Mouse (Mus musculus) right cerebral cortex, postnatal 36 days (tissue): ENCODE data around the gene Ctcfl.
A peak's percentile ranks its signal among the peaks of the same experiment; 100 is the strongest.
"Not testable (repeated sequence)": the region's sequence is repeated elsewhere in the genome, so short reads cannot be mapped to it uniquely, and the experiment has no call there.

Experiments
- DNase-seq, 2 experiments: peaks; one replicate each; pipeline ENCODE4 v3.0.0; 2022; ENCODE audit warnings: low spot score in 2 of 2, mixed read lengths in 1 of 2

Ctcfl gene

GRCm38 (mm10) chr2:173143611-173144010 lies 24.3 kb upstream of the Ctcfl start:
- DNase-seq: no peak

- peak in 1 of 2 experiments; percentile 14 for DNase-seq
Measured at GRCm38 (mm10) chr2:173138323-173139239, 19.3 kb upstream of the Ctcfl start.

DNA sequence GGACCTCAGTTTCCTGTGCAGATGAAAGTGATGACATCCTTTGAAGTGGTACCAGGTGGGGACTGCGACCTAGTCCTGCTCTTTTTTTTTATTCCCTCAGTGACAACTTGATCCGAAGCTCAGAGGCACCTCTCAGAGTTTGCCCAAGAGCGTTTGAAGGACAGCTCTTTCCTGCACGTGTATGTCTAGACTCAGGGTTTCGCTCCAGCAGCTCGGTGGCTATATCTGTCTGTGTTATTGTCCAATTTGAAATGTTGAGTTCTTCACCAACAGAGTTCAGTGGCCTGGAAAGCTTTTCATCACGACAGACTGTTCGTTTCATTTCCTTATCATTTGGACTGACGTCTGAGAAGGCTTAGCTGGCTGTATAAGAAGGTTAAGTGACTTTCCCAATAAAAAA lies 15.4 kb upstream of the Ctcfl start:
- DNase-seq: no peak

GRCm38 (mm10) chr2:173132794-173133300 lies 13.5 kb upstream of the Ctcfl start:
- no peak for DNase-seq

DNA sequence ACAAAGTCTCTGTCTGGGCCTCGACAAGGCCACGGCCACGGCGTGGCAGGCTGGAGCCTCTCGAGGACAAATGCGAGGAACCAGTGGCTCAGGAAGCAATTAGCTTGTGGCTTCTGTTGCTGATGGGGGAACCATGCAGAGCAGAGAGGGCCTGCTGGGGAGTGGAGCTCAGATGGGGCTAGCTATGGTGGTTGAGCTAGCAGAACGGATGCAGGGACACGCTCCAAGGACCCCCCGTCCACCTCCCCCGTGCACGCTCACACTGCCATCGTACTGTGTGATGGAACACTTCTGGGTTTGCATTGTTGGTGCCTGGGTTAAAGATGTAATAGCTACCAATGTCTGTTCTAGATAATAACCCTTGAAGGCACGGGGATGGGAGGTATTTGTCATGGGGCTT lies 12.9 kb upstream of the Ctcfl start:
- DNase-seq: no peak

DNA sequence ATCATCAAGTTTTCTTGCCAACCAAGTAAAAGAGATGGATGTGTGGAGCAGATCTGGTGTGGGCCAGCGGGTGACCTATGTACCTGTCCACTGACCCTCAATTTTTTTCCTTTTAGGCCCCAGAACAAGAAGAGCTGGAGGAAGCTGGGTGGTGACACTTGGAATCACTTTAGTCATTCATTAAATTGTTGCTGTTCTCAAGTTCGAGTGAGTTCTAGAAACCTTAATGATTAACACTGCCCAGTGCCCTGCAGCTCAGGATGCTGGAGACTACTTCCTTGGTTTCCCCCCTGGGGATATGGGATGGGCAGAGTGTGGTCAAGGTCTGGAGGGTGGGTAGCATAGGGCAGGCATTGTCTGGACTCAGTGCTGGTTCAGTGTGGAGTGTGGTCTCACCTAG lies 9.8 kb upstream of the Ctcfl start:
- DNase-seq: no peak

DNA sequence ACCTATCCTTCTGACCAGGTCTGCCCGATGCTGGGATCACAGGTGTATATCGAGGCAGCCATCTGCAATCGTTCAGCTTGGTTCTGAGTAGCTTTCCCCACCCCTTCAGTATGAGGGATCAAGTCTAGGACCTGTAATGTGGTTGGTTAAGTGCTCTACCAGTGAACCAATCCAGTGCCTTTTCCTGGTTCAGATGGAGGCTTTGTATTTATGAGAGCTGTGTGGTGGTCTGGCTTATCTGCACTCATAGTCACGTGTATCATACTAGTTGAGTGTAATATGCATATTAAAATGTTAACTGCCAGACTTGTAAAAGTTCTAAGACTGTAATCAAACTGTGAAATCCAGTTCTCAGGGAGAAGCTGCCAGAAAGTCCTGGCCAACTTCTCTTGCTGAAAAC lies 7.1 kb upstream of the Ctcfl start:
- DNase-seq: no peak

DNA sequence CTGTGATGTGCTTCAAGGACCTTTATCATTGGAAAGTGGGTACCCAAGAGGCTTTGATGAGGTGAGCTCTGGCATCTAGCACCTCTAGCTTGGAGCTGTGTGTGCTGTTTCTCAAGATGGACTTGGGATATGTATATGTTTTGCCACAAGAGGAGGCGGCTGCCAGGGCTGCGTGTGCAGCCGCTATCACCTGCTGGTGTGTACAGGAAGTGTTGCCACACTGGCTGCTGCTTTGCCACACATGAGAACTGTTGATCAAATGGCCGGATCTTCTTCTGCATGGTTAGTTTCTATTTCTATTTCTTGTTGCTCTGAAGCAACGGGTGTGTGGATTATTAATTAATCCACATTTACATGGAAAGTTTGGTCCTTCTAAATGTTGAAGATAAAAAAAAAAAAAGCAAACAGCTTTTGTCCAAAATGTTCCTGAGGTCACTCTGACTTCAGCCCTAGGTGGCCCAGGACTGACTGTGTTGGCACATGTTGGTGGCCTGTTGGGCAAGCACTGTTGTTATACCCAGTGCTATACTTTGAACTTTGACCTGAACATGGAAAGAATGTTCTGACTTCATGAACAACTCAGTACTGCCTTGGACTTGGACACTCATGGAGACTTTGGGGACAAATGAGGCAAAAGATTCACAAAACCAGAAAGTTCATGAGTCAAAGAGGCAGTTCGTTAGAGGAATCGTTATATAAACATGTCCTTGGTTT lies 4.9 kb upstream of the Ctcfl start:
- no peak for DNase-seq

GRCm38 (mm10) chr2:173120117-173120516 lies 792 bp upstream of the Ctcfl start:
- DNase-seq: not testable (repeated sequence)

DNA sequence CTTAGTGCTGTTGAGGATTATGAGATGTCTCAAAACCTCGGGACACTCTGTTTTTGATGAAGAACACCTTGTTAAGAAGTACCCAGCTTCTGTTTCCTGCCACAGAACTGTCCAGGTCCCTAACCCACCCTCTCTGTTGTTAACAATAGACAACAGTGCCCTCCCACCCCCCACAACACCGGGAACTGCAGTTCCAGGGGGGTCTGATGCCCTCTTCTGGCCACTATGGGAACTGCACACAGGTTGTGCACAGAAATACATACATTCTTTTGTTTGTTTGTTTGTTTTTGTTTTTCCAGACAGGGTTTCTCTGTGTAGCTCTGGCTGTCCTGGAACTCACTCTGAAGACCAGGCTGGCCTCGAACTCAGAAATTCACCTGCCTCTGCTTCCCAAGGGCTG lies 5.5 kb downstream of the Ctcfl start:
- DNase-seq: not testable (repeated sequence)

- no peak for DNase-seq
Measured at GRCm38 (mm10) chr2:173110571-173110970, 8.8 kb downstream of the Ctcfl start.

GRCm38 (mm10) chr2:173109510-173109909 lies 9.8 kb downstream of the Ctcfl start:
- DNase-seq: no peak

- no peak for DNase-seq
Measured at GRCm38 (mm10) chr2:173108509-173109190, 10.7 kb downstream of the Ctcfl start.

GRCm38 (mm10) chr2:173106889-173107785 lies 12.2 kb downstream of the Ctcfl start:
- peak; percentile 31 to 44 for DNase-seq

GRCm38 (mm10) chr2:173106409-173106808 lies 12.9 kb downstream of the Ctcfl start:
- no peak for DNase-seq

- not testable (repeated sequence) for DNase-seq
Measured at GRCm38 (mm10) chr2:173097337-173097736, 22.0 kb downstream of the Ctcfl start.

DNA sequence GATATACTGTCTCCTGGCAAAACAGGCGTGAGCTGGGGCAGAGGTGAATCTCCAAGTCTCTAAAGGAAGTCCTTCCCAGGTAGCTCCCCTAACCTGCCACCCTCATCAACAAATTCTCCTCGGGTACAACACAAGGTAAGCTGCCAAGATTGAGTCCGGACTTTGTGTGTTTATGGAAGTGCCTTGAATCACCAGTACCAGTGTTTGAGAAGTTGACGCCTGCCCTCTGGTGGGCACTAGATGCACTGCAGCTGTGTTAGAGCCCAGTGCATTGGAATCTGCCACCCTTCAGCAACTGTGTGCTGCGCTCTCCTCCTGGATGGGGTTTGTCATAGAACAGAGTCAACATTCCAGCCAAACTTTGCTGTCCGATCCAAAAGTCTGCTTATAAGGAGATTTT lies 29.9 kb downstream of the Ctcfl start:
- DNase-seq: peak; percentile 74 to 78

DNA sequence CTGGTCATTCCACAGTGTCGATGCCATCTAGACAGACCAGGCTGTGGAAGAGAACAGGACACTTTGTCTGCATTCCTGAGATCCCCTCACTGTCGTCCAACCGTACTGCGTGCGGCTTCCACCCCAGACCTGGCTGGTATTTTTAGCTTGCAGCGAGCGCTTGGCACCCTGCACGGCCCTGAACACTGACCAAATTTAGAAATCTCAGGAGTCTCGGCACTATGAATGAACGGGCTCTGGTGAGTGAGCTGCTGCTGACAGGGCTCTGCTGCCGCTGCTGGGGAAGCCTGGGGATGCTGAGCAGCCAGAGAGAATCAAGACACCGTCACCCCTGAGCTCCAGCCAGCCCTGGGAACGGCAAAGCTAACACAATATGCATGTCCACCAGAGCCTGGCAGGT lies 31.9 kb downstream of the Ctcfl start:
- DNase-seq: no peak

- DNase-seq: no peak
Measured at GRCm38 (mm10) chr2:173085763-173086162, 33.6 kb downstream of the Ctcfl start.

DNA sequence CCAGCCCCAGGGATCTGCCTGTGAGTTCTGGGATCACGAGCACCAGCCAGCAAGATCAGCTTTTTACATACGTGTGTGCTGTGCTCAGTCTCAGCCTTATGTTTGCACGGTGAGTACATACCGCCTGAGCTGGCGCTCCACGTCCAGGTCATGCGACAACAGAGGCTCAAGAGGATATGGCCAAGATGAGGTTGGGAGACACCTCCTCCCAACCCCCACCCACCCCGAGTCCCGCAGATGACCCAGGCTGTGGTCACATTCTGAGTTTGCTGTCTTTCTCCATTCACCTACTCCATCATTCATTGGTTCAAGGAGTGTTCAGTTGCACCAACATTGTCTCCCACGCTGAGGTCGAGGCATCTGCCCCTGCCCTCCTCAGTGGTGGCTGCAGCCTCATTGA lies 34.5 kb downstream of the Ctcfl start:
- DNase-seq: no peak
